Mouse (Mus musculus): ENCODE data around the gene Pknox2.
A peak's percentile ranks its signal among the peaks of the same experiment; 100 is the strongest.

The Pknox2 gene

DNA sequence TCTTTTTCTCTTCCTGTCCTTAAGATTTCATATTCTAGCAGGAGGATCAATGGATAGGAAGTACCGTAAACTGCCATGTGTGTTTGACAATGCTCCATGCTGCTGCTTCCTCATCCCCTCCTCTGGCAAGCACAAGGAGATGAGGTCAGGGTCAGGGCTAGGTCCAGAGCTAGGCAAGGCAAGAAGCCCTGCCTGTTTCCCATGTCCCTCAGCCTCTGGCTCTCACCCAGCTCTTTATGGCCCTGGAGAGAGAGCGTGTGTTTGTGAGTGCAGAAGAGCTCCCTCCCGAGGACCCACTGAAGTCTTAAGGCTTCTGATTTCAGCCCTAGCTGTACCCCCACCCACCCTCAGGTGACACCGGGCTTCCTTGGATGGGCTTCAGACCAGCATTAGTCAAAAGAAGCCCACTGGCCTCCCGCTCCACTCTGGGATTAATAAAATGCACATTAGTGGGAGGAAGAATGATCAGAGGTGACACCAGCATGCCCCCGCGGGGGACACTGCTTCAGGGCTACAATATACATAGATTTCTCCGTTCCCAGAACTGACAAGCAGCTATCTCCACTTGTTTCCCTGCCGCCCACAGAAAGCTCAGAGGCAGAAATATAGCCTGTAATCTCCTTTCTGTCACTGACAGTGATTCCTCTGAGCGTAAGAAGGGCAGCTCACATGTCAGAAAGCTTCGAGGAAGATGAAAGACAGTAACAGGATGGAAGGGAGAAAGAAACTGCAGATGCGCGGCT is 156.4 kb downstream of the Pknox2 start:
- DNase-seq (ENCODE audit: low spot score in 2 of 2), result no peak

- DNase-seq (ENCODE audit: low spot score in 2 of 2), result no peak
Observed at GRCm38 (mm10) chr9:36989991-36990390, 157.2 kb downstream of the Pknox2 start.

GRCm38 (mm10) chr9:36985233-36985632 is 162.0 kb downstream of the Pknox2 start:
- DNase-seq (ENCODE audit: low spot score in 2 of 2), result no peak

DNA sequence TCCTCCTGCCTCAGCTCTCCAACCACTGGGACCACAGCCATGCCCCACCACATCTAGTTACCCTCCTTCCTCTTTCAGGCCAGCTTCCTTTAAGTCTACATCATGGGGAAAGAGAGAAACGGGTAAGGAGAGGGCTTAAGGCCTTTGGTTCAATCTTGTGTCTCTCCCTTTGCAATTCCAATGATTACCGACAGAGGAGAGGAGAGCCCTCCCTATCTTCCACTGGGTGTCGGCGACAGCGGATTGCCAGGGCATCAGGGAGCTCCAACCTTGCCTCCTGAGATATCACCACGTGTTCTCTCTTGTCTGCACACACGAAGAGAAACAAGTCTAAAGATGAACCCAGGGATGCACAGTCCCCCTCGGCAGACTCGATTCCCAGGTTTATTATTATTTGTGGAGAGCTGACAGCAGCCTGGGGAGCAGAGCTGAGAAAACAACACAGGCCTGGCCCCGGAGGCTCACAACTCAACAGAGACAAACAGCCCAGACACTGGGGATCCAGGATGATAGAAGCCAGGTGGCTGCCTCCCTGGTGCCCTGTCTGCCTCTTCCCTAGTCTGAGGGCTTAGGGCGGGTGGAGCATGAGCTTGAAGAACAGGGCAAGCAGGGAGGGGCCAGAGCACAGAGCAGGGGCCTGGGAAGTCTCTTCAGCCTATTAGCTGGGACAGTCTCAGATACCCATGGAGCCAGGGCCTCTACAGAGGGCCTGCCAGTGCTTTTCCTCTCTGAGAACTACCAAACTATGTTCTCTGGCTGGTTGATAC is 170.4 kb downstream of the Pknox2 start:
- DNase-seq (ENCODE audit: low spot score in 2 of 2), result no peak

DNA sequence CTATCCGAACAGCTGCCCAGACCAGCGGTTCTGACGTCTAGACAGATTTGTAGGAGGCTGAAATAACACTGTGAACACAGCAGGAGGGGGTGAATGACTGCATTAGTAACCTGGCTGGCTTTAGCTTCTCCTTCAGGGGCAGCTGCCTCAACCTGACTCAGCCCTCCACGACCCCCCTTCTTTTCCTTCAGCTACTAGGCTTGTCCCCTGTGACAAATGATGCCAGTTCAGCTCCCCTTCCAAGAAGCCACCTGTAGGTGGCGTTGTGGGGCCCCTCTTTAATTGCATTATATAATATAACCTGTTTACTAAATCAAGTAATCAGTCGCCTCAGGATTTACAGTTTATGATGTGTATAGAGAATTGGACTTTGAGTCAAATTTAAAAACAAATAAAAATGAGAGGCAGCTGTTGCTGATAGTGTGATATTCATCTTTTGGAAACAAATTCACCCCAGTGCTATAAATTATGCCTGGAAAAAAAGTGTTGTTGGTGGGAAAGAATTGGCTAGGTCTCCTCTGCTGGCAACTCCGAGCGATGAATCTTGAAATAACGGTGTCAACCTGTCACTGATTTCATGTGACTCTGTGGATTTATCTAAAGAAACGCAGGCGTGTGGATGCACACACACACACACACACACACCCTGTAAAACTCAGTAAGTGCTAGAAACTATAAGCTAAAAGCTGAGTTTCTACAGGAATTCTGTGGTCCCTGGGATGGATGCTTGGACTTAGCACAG is 173.6 kb downstream of the Pknox2 start:
- DNase-seq (ENCODE audit: low spot score in 2 of 2), result no peak

DNA sequence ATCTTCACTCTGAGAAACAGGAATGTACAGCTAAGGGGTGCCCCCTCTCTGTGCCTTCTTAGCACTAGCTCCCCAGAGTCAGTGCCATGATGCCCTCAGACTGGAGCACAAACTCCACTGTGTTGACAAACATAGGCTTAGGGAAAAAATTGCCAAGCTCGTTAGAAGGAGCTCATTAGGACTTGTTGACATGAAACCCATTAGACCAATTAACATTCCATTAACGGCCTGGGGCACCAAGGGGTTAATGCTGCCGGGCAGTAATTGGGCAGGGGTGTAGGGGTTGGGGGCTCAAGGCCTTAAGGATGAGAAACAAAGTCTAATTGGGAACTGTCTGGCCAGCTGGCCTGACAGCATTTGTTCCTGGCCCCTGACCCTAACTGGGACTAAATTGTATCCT is 175.1 kb downstream of the Pknox2 start:
- no peak for DNase-seq (ENCODE audit: low spot score in 2 of 2)

- no peak for DNase-seq (ENCODE audit: low spot score in 2 of 2)
Observed at GRCm38 (mm10) chr9:36971066-36971465, 176.1 kb downstream of the Pknox2 start.

- DNase-seq (ENCODE audit: low spot score in 2 of 2), result peak; percentile 37 to 84
Observed at GRCm38 (mm10) chr9:36970651-36971050, 176.6 kb downstream of the Pknox2 start.

DNA sequence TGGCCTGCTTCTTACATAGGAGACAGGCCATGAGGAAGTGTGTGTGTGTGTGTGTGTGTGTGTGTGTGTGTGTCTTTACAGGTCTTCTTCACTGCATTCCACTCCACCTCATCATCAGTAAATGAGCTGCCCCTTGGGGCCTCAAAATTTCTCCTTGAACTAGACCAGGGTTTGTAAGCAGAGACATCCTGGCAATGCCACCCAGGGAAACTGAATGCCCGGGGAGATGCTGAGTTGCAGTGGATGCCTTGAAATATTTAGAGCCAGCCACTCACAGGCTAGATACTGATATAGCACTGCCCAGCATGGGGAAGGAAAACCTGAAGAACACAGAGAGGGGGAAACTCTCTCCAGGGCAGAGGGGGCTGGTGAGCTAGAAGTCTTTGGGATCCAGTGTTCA is 178.1 kb downstream of the Pknox2 start:
- DNase-seq (ENCODE audit: low spot score in 2 of 2), result no peak

DNA sequence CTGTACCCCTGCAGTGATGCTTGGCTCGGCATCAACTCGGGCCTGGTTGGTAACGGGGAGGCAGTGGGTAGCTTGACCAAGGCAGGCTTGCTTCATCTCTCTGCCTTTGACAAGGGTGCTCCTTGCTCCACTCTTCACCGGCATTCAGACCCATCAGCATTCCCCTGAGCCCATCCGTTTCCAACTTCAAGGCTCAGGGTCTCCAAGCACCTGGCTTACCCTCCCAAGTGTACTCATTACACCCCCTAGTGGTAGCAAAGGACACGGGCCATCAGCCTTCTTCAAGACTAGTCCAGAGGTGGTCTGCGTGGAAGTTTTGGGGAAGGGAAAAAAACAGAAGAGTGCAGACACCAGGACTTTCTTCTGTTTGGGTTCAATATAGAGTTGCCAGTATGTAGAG is 178.5 kb downstream of the Pknox2 start:
- no peak for DNase-seq (ENCODE audit: low spot score in 2 of 2)

DNA sequence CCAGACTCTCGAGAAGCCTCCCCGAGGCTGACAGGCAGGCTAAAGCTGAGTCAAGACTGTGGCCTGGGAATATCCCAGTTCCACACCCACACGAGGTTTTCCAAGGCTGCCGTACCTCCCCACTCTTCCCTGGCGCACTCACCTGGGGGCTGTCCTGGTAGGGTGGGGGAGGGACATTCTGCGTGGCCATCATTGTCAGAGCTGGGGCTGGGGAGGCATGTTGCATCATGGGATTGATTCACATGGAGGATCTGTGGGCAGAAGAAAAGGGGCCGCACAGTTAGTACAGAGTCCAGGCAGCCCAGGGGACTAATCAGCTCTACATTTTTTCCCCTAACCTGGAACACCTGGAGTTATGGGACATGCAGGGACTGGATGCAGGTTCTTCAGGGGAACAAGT is 179.0 kb downstream of the Pknox2 start:
- DNase-seq (ENCODE audit: low spot score in 2 of 2), result no peak

DNA sequence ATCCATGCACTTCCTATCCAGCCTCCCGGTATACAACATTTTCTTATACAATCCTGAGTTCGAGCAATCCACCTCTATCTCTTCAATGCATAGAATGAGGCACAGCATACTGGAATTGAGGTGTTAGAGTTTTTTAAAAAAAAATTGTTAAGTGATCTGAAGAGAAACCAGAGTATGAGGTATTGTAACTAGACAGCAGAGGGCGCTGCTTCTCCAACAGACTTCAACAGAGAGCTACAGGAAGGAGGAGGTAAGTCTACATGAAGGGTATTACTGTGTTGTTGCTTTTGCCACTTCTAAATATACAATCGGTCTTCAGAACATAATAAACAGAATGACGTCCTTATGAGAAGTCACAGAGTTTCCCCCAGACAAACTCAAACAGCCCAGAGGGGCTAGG is 181.5 kb downstream of the Pknox2 start:
- no peak for DNase-seq (ENCODE audit: low spot score in 2 of 2)

DNA sequence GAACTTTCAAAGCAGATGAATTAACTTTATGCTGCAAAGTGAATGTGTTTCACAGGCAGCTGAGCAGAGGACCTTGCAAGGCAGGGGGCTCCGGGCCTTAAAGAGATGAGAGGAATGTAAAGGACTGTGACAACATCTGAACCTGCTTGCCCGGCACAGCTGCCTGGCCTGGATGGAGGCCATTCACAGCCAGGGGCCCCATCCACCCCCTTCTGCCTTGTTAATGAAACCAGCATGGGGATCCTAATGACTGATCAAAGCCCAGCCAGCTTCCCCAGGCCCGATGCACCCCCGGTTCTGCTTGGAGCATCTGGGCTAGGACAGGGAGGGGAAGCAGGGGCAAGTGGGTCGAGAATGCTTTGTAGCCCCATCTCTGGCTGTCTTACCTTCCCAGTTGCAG is 183.0 kb downstream of the Pknox2 start:
- DNase-seq (ENCODE audit: low spot score in 2 of 2), result no peak

GRCm38 (mm10) chr9:36963512-36963911 is 183.7 kb downstream of the Pknox2 start:
- DNase-seq (ENCODE audit: low spot score in 2 of 2), result peak; percentile 37 to 44

DNA sequence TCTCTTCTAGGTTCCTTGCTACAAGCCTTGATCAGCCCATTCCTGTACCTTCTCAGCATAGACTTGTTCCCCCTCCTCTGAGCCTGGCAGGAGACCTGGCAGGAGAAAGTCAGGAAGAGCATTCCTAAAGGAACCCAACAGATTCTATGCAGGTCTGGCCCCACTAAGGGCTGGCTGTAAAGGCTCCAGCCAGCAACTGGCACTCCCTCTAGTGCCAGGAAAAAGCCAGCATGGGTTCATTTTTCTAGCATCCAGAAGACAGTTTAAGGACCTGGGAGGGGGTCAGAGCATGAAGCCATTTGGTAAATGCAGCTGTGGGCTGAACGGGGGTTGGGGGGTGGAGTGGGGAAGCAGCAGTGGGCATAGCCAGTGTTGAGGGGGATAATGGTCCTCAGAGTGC is 185.3 kb downstream of the Pknox2 start:
- no peak for DNase-seq (ENCODE audit: low spot score in 2 of 2)

DNA sequence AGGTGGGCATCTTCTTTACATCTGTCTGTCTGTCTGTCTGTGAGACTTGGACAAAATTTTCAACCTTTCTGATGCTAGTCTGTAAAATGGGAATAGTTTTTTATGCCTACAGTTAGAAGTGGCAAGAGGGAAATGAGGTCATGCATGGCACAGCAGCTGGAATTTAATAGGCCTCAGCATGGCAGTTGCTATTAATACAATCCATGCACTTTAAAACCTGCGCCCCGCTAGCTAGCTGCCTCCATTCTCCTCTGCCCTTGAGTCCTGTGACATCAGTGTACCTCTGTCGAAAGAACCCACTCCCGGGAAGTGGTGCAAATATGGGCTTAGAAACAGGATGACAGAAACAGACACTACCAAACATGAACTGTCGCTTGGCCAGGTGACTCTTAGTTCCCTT is 186.1 kb downstream of the Pknox2 start:
- DNase-seq (ENCODE audit: low spot score in 2 of 2), result no peak

- no peak for DNase-seq (ENCODE audit: low spot score in 2 of 2)
Observed at GRCm38 (mm10) chr9:36951133-36951484, 196.1 kb downstream of the Pknox2 start.

DNA sequence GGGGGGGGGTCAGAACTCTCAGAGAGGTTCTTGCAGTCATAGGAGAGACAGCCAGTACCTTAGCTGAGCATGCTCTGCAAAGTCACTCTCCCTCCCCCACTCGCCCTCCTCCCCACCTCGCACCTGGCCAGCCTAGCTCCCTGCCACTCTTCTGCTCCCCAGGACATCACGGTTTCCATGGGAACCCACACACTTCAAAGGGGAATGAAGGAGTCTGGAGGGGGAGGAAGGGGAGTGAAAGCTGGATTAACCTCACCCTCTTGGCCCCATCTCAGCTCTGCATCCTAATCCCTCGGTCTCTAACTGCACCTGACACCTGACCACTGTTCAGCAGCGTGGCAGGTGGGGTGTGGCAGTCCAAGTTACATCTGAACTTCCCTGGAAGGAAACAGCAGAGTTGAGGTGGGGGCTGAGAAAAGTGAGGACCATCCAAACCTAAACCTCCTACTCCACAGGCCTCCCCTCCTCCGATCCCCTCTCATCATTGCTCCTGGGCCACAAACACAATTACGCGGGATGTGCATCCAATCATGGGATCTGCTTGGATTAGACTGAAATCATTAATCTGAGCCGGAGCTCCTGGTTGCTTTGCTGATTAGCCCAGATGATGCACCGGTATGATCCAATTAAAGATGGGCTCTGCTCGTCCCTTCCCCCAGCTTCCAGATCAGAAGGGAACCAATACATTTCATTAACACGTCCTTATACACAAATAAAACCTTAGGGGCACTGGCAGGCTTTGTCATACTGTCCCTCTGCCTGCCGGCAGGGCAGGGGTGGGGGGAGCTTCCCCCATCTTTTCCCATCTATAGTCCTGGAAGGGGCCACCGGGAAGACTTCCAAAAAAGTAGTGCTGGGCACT is 196.7 kb downstream of the Pknox2 start:
- DNase-seq (ENCODE audit: low spot score in 2 of 2), result no peak

DNA sequence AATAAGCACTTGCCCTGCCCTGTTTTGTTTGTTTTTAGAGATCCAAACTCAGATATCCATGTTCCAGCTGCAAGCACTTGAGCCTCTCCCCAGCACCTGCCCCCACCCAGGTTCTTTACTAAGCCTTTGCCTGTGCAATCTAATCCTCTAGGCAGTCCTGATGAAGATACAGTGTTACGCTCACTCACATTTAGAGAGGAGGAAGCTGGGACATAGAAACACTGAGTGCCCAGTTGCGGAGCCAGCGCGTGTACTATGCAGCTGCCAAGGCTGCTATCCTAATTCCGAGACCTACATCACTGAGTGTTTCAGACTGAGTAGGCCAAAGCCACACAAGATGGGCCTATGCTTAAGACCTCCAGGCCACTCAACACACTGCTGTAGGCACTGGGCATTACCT is 199.0 kb downstream of the Pknox2 start:
- no peak for DNase-seq (ENCODE audit: low spot score in 2 of 2)

DNA sequence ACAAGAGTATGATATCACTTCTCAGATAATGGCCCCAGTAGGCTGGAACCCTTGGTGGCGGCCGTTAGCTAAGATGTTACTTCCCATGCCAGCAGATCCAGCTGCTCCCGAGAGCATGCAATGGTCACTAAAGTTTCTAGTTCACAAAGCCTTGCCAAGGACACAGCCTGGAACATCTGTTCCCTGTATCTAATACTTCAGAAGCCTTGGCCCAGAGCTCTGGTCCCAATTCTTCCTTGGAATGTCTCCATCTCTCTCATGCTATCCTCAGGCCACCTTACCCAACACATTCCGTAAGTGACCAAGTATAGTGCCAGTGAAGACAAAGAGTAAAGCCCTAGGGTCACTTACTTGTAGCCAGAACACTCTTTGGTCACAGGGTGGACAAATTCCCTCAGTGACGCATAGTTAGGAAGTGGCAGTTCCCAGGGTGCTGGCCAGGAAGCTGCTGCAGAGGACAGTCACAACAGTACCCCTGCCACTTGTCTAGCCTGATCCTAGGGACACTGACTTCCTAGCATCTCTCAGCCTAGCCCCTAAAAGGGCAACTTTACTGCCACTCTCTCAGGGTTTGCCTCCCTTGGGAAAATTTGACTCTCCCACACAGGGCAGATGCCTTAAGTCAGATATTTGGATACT is 200.0 kb downstream of the Pknox2 start:
- peak; percentile 72 to 74 for DNase-seq (ENCODE audit: low spot score in 2 of 2)

DNA sequence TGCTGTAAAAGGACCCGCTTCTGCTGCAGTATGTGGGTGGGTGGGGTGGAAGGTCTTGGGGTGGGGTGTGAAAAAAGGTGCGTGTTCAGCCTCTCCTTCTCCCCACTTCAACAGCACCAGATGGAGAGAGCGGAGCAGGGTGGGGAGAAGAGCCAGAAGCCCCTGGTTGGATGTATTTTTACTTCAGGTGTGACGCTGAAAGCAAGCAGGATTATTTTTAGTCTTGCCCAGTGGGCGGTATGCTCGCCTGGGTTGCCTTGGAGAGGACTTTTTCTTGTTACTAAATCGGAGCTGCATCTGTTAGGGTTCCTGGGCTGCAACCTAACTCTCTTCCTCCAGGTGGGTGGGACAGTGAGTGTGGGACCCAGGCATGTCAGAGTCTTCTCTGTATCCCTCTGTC is 202.4 kb downstream of the Pknox2 start:
- no peak for DNase-seq (ENCODE audit: low spot score in 2 of 2)
